Mouse (Mus musculus): Measurements from ENCODE around the gene Pde4a. TPM values are rescaled to one million over a fixed set of nuclear protein-coding genes. Genes with fewer than 3 reads are reported as not detected.
A peak's percentile ranks its signal among the peaks of the same experiment; 100 is the strongest.

The Pde4a gene
- total and polyA plus RNA-seq, 3 experiments, result 1.7 to 7.6 (median 4.8) TPM

DNA sequence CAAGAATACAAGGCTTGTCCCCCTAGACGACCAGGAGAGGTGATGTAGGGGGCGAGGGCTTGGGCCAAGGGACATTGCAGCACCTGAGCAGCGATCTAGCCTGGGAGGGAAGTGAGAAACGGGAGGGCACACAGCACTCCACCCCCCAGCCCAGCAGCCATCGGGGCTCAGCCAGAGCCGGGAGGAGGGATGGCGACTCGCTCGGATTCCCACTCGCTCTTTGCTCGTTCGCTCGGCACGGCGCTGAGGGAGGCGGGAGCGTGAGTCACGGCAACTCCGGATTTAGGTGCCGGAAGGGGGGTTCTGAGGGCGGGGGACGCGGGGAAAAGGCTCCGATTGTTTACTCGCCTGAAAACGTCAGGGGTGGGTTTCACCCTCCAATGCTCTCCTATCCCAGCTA is 1.4 kb upstream of the Pde4a start:
- Histone ChIP-seq H3K4me3 (replicated peaks in 1 of 3; ENCODE audit: low read depth in 2 of 3, low read length in 2 of 3, poor library complexity in 1 of 3) (peak overlapping the region in 1 of 3 experiments; percentile 28), H3K9ac (ENCODE audit: insufficient read depth, low read depth) (no peak overlapping the region), H3K27me3 (replicated peaks) (no peaks in the 10 kb centered on the region), H3K9me3 (replicated peaks; ENCODE audit: low read length) (peaks cover 12% of the 10 kb centered on the region), H3K4me2 (ENCODE audit: insufficient read depth, low read depth, poor library complexity, severe bottlenecking) (0 out of 2 replicates have a peak overlapping the region, but pooled peaks have one; percentile 2), H3K27ac (ENCODE audit: insufficient read depth, low read depth) (no peak overlapping the region), H3K4me1 (ENCODE audit: control insufficient read depth in 1 of 2, insufficient read depth in 2 of 2) (peaks cover 22 to 50% of the 10 kb centered on the region in 2 experiments), H3K79me2 (replicated peaks; ENCODE audit: control insufficient read depth, extremely low read depth, insufficient read depth, poor library complexity, severe bottlenecking) (no peaks in the 10 kb centered on the region), H3K36me3 (replicated peaks in 1 of 2; ENCODE audit: control insufficient read depth in 1 of 2, insufficient read depth in 1 of 2, low read length in 1 of 2) (peaks cover 0 to 21% of the 10 kb centered on the region in 2 experiments)
- in situ Hi-C loops (cut with MboI; ENCODE audit: low pct_ligation_motif_present, low pct_unique_long_range_greater_than_20kb, low sequenced_read_pairs) (no loop called here), dilution Hi-C loops (cut with MboI; ENCODE audit: extremely low pct_ligation_motif_present, extremely low pct_unique_long_range_greater_than_20kb, low sequenced_read_pairs) (no loop called here)
- no peak for TF ChIP-seq UBTF (IDR thresholded peaks at IDR 0.05; ENCODE audit: low read depth, low read length)
- no peak for TF ChIP-seq SMC3 (IDR thresholded peaks at IDR 0.05; ENCODE audit: low read depth, low read length)
- TF ChIP-seq TCF12 (IDR thresholded peaks at IDR 0.05; ENCODE audit: low read depth, low read length), result peak; percentile 26; the same call in 1 of the 2 replicates
- no peak for TF ChIP-seq POLR2AphosphoS2 (IDR thresholded peaks at IDR 0.05; ENCODE audit: low read depth, low read length)
- TF ChIP-seq MAZ (IDR thresholded peaks at IDR 0.05; ENCODE audit: low read depth, low read length), result no peak
- TF ChIP-seq IRF4 (IDR thresholded peaks at IDR 0.05; ENCODE audit: low read depth, low read length), result peak; percentile 62
- TF ChIP-seq E2F4 (IDR thresholded peaks at IDR 0.05; ENCODE audit: insufficient replicate concordance, low read depth, low read length), result no peak
- TF ChIP-seq USF2 (conservative IDR thresholded peaks at IDR 0.05; ENCODE audit: low read depth, low read length), result no peak
- TF ChIP-seq RAD21 (IDR thresholded peaks at IDR 0.05; ENCODE audit: low read depth, low read length), result no peak
- peak; percentile 16; the same call in 1 of the 2 replicates for TF ChIP-seq BHLHE40 (IDR thresholded peaks at IDR 0.05; ENCODE audit: low read depth, low read length)
- no peak for DNase-seq (ENCODE audit: extremely low read depth)

DNA sequence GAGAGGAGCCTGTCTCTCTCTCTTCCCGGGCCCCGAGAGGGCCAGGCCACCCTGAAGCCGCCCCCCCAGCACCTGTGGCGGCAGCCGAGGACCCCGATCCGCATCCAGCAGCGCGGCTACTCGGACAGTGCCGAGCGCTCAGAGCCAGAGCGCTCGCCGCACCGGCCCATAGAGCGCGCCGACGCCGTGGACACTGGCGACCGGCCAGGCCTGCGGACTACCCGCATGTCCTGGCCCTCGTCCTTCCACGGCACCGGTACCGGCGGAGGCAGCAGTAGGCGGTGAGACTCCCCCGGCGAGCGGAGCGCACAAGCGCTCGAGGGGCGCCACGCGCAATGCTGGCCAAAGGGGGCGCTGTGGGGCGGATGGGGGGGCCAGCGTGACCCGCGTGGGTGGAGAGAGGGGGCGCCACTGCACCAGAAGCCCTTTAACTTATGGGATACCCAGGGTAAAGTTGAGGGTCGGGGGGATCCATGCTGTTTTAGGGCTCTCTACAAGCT is 488 bp downstream of the Pde4a start:
- DNase-seq (ENCODE audit: extremely low read depth), result no peak
- Histone ChIP-seq H3K9ac (ENCODE audit: insufficient read depth, low read depth) (no peak overlapping the region), H3K36me3 (replicated peaks in 1 of 2; ENCODE audit: control insufficient read depth in 1 of 2, insufficient read depth in 1 of 2, low read length in 1 of 2) (peaks cover 0 to 21% of the 10 kb centered on the region in 2 experiments), H3K4me3 (replicated peaks in 1 of 3; ENCODE audit: low read depth in 2 of 3, low read length in 2 of 3, poor library complexity in 1 of 3) (no peak overlapping the region), H3K79me2 (replicated peaks; ENCODE audit: control insufficient read depth, extremely low read depth, insufficient read depth, poor library complexity, severe bottlenecking) (no peaks in the 10 kb centered on the region), H3K4me2 (ENCODE audit: insufficient read depth, low read depth, poor library complexity, severe bottlenecking) (no peak overlapping the region), H3K9me3 (replicated peaks; ENCODE audit: low read length) (peaks cover 12% of the 10 kb centered on the region), H3K27me3 (replicated peaks) (no peaks in the 10 kb centered on the region), H3K27ac (ENCODE audit: insufficient read depth, low read depth) (no peak overlapping the region), H3K4me1 (ENCODE audit: control insufficient read depth in 1 of 2, insufficient read depth in 2 of 2) (peaks cover 19 to 47% of the 10 kb centered on the region in 2 experiments)
- dilution Hi-C loops (cut with MboI; ENCODE audit: extremely low pct_ligation_motif_present, extremely low pct_unique_long_range_greater_than_20kb, low sequenced_read_pairs), result no loop called here
- no peak for TF ChIP-seq ELF1 (IDR thresholded peaks at IDR 0.05; ENCODE audit: low read depth, low read length)
- peak in 1 of 2 experiments; percentile 21; a peak in 1 of 4 replicates for TF ChIP-seq CTCF (conservative IDR thresholded peaks at IDR 0.05 in 1 of 2, IDR thresholded peaks at IDR 0.05 in 1 of 2; ENCODE audit: low read depth in 2 of 2, low read length in 2 of 2)
- in situ Hi-C loops (cut with MboI; ENCODE audit: low pct_ligation_motif_present, low pct_unique_long_range_greater_than_20kb, low sequenced_read_pairs), result no loop called here

DNA sequence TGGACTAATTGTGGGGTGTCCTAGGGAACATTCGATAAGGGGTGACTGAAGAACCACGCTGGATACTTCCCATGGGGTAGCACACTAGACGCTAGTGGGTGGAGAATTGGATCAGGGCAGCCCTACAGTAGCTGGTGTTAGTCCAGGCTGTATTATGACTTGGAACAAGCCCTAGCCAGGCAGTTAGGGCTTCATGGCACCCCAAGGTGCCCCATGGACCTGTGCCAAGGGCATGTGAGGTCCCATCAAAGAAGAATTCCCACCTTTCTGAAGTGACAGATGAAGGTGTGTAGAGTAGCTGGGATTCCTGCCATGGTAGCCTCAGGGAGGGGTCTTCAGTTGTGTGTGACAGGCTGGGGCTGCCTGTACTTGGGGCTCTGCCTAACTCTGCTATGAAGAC is 1.0 kb downstream of the Pde4a start:
- Histone ChIP-seq H3K4me3 (replicated peaks in 1 of 3; ENCODE audit: low read depth in 2 of 3, low read length in 2 of 3, poor library complexity in 1 of 3) (no peak overlapping the region), H3K9me3 (replicated peaks; ENCODE audit: low read length) (peaks cover 12% of the 10 kb centered on the region), H3K9ac (ENCODE audit: insufficient read depth, low read depth) (no peak overlapping the region), H3K4me2 (ENCODE audit: insufficient read depth, low read depth, poor library complexity, severe bottlenecking) (no peak overlapping the region), H3K4me1 (ENCODE audit: control insufficient read depth in 1 of 2, insufficient read depth in 2 of 2) (peaks cover 19 to 44% of the 10 kb centered on the region in 2 experiments), H3K27ac (ENCODE audit: insufficient read depth, low read depth) (no peak overlapping the region), H3K79me2 (replicated peaks; ENCODE audit: control insufficient read depth, extremely low read depth, insufficient read depth, poor library complexity, severe bottlenecking) (no peaks in the 10 kb centered on the region), H3K27me3 (replicated peaks) (no peaks in the 10 kb centered on the region), H3K36me3 (replicated peaks in 1 of 2; ENCODE audit: control insufficient read depth in 1 of 2, insufficient read depth in 1 of 2, low read length in 1 of 2) (peaks cover 0 to 21% of the 10 kb centered on the region in 2 experiments)
- TF ChIP-seq UBTF (IDR thresholded peaks at IDR 0.05; ENCODE audit: low read depth, low read length) (no peak), KAT2A (IDR thresholded peaks at IDR 0.05; ENCODE audit: insufficient replicate concordance, low read length) (no peak), BHLHE40 (IDR thresholded peaks at IDR 0.05; ENCODE audit: low read depth, low read length) (no peak), MEF2A (IDR thresholded peaks at IDR 0.05; ENCODE audit: borderline replicate concordance, low read depth, low read length) (no peak), MAZ (IDR thresholded peaks at IDR 0.05; ENCODE audit: low read depth, low read length) (no peak), CTCF (conservative IDR thresholded peaks at IDR 0.05 in 1 of 2, IDR thresholded peaks at IDR 0.05 in 1 of 2; ENCODE audit: low read depth in 2 of 2, low read length in 2 of 2) (no peak)
- no peak for DNase-seq (ENCODE audit: extremely low read depth)
- dilution Hi-C loops (cut with MboI; ENCODE audit: extremely low pct_ligation_motif_present, extremely low pct_unique_long_range_greater_than_20kb, low sequenced_read_pairs), result no loop called here
- in situ Hi-C loops (cut with MboI; ENCODE audit: low pct_ligation_motif_present, low pct_unique_long_range_greater_than_20kb, low sequenced_read_pairs), result no loop called here

Measured in CH12.LX (cell line).